Mouse (Mus musculus): ENCODE data around the gene Ntn5.

Ntn5 gene

DNA sequence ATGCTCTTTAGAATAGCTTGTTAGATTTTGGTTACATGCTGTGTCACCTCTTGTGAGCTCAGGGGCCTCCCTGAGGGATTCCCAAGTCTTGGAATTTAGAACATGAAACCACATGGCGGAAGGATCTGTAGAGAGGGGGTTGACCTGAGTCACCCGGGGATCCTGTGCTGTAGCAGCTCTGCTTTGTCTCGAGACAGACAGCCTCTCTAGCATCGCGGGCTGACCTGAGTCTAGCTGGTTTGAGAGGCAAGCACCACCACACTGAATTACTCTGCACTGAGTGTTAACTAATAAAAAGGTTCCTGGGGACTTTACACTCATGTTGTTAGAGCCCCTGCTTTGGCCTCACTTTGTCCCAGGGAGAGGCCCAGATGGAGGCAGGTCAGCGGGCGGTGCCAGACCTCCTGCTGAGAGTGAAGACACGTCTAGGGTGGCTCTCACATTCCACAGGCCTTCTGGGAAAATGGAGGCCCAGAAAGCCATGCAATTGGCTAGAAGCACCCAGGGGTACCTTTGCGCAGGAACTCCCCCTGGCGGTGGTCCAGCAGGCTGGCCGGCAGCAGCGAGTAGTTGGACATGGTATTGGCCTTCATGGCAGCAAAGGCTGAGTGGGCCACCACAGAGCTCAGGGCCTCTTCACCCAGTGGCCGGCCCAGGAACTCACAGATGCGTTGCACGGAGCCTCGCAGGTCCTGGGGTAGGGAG lies 47.1 kb downstream of the Ntn5 start:
- DNase-seq, result peak; percentile 49

DNA sequence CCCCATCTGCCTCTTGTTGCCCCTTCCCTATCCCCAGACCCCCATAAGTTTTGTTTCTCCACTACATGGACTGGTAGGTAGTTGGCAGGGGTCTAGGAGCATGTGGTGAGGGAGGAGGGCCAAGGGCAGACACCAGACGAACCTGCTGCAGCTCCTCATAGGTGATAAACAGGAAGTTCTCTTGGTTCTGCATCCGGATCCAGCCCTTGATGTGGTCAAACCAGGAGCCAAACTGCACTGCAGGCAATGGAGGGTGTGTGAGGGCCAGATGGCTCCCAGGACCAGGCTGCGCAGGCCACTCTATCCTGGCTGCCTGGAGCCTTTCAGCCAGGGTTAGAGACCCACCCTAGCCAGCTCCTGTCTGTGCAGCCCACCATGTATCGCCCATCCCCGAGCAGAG lies 49.7 kb downstream of the Ntn5 start:
- DNase-seq, result no peak

DNA sequence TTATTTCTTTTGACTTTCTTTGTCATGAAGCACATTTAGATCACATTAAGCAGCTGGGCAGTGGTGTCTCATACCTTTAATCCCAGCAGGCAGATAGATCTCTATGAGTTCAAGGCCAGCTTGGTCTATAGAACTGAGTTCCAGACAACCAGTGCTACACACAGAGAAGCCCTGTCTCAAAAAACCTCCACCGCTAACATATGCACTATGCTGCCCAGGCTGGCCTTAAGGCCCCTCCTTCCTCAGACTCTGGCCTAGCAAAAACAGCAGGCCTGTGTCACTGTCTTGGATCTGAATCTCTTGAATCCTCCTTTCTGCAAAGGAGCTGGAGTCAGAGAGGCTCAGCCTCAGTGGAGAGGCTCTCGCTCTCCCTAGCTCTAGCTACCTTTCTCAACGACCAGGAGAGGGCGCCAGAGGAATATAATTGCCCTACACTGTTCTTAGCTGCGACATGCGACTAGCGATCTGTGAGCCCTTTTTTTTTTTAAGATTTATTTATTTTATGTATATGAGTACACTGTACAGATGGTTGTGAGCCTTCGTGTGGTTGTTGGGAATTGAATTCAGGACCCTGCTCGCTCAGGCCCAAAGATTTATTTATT lies 55.4 kb downstream of the Ntn5 start:
- peak; percentile 86 for DNase-seq

DNA sequence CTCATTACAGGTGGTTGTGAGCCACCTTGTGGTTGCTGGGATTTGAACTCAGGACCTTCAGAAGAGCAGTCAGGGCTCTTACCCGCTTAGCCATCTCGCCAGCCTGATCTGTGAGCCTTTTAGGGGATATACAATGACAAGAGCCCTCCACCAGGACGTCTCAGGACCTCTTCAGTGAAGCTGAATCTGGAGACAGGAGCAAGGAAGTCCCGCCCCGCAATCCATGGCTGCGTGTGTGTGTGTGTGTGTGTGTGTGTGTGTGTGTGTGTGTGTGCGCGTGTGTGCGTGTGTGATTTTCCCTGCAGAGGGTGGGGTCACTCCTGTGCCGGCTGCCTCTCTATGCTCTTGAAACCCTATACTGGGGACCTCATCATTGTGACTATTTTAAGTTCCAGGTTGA lies 56.0 kb downstream of the Ntn5 start:
- DNase-seq, result no peak

DNA sequence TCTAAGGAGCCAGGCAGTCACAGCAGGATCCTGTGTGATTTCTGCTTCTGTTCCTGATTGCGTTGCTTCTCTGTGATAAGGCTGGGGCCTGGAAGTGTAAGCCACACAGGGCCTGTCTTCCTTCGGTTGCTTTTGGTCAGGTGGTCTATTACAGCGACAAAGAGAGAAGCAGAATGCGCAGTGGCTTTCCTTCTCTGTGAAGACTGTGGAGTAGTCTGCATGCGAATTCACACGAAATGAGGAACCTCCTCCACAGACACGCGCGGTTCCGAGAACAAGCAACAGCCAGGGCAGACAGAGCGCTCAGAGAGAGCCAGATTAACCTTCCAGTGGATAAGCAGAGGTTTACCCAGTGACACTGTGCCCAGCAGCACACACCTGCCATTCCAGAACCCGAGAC lies 57.5 kb downstream of the Ntn5 start:
- no peak for DNase-seq

DNA sequence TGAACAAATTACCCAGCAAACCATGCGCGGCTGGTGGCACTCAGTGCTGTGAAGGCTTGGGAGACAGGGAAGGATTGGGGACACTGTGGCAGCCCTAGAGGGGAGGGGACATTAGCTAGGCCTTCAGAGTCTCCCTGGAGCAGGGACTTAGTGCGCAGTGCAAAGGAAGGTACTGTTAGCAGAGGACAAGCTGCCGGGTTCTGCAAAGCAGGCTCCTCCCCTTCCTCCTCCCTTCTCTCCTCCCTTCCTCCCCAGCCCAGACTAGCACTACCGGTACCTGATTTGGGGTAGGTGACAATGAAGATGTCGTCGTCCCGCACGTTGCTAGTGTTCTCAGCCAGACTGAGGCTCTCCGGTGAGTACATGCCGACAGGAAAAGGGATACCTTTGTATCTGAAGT lies 58.0 kb downstream of the Ntn5 start:
- DNase-seq, result no peak

DNA sequence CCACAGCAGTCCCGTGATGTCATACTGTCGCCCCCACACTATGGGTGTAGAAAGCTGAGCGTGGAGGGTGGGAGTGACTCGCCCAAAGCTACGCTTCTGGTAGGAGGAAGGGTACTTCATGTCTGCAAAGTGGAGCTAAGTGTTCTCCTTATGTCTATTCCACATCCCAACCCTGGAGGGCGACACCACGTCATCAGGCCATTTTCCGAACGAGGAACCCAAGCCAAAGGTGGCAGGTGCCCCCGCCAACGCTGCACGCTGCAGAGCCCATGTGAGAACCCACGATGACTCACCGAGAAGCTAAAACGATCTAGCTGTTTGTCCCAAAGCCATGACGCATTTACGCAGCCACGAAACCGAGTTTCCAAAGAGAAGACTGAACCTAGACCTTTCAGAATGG lies 58.5 kb downstream of the Ntn5 start:
- DNase-seq, result no peak

Data from kidney, adult 9 months (tissue).